Mouse (Mus musculus) stomach, embryonic 16.5 days (tissue): ENCODE measurements at regions not wholly inside any gene's neighbourhood (a gene's known extent, or its start where the extent isn't known, plus 50 kb on each side); places are given as distances from the start of the nearest gene placed in this dataset.

ENCODE experiments used
- ATAC-seq: fragments of 200-750 bp; cut with Nextera tagmentation; 2 replicates; pipeline ENCODE4 v1.8.0; 2017; ENCODE audit warnings: moderate number of reproducible peaks, moderate TSS enrichment; ENCODE audit not compliant: insufficient read depth, low FRiP score
- H3K27ac ChIP-seq: fragments of 300-500 bp; sonication (generic); 2 replicates; pipeline ENCODE4 v1.5.1; 2014; ENCODE audit warnings: low read length
- H3K27me3 ChIP-seq: fragments of 300-500 bp; sonication (generic); 2 replicates; pipeline ENCODE4 v1.6.1; 2014; ENCODE audit warnings: low read length, control low read depth, mixed read lengths; ENCODE audit not compliant: control insufficient read depth, insufficient read depth
- H3K36me3 ChIP-seq: fragments of 300-500 bp; sonication (generic); 2 replicates; pipeline ENCODE4 v1.6.1; 2014; ENCODE audit warnings: low read length; ENCODE audit not compliant: control insufficient read depth, insufficient read depth
- H3K4me1 ChIP-seq: fragments of 300-500 bp; sonication (generic); 2 replicates; pipeline ENCODE4 v1.6.1; 2014; ENCODE audit warnings: low read length, control low read depth, mixed read lengths; ENCODE audit not compliant: control insufficient read depth, insufficient read depth
- H3K4me2 ChIP-seq: fragments of 300-500 bp; sonication (generic); 2 replicates; pipeline ENCODE4 v1.6.1; 2014; ENCODE audit warnings: low read depth, low read length, mixed read lengths
- H3K4me3 ChIP-seq: fragments of 300-500 bp; sonication (generic); replicated peaks from 2 replicates; pipeline ENCODE4 v1.5.1; 2014; ENCODE audit warnings: mild to moderate bottlenecking, low read length
- H3K9ac ChIP-seq: fragments of 300-500 bp; sonication (generic); 2 replicates; pipeline ENCODE4 v1.6.1; 2014; ENCODE audit warnings: low read length
- H3K9me3 ChIP-seq: fragments of 300-500 bp; sonication (generic); replicated peaks from 2 replicates; pipeline ENCODE4 v1.6.1; 2016; ENCODE audit warnings: low read length, control low read depth; ENCODE audit not compliant: control insufficient read depth
- WGBS: fragments of 180-500 bp; shearing (Covaris S2); extraction: QIAGEN DNeasy Blood & Tissue Kit; methylation state at CpG from one replicate; pipeline ENCODE4 v1.1.7; 2014; 5-methylcytosine and 5-hydroxymethylcytosine counted together

DNA sequence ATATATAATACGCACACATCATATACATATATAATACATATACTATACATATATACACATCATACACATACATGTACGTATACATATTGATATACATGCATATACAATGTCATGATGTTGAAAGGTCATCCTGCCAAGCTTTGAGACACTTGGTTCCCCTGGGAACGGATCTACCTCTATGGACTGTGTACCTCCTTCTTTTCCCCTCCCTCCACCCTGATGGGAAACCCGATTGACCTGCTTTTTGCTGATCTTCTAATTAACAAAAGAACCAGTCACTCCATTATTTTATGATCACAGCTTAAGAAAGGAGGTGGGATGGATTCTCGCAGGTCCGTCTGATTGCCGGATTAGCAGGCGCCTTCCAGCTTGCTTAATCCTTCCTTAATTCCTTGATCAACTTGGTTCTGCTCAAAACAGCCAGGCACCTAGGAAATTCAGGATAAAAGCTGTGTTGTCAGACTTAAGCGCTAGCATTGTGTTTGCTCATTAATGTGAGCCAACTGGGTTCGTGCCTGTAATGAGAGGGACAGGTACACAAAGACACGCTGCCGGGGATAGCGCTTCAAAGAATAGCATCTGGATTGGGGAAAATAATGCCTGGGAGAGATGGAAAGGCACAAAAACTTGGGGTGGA lies 189.3 kb upstream of the Lrfn2 start:
- H3K4me1 ChIP-seq, result no peaks in the 10 kb centered on the region
- H3K36me3 ChIP-seq, result no peaks in the 10 kb centered on the region
- WGBS, result 77% methylated on average over 13 of the region's 13 CpGs
- H3K4me2 ChIP-seq, result no peak overlapping the region
- H3K9me3 ChIP-seq, result no peaks in the 10 kb centered on the region
- no peak overlapping the region for H3K4me3 ChIP-seq
- no peak for ATAC-seq
- no peak overlapping the region for H3K9ac ChIP-seq
- H3K27me3 ChIP-seq, result no peaks in the 10 kb centered on the region
- no peak overlapping the region for H3K27ac ChIP-seq

- H3K4me2 ChIP-seq, result no peak overlapping the region
- H3K9me3 ChIP-seq, result no peaks in the 10 kb centered on the region
- no peak overlapping the region for H3K9ac ChIP-seq
- 63% methylated on average over 2 of the region's 2 CpGs for WGBS
- no peak overlapping the region for H3K4me3 ChIP-seq
- H3K27me3 ChIP-seq, result no peaks in the 10 kb centered on the region
- H3K27ac ChIP-seq, result no peak overlapping the region
- no peaks in the 10 kb centered on the region for H3K4me1 ChIP-seq
- ATAC-seq, result no peak
- no peaks in the 10 kb centered on the region for H3K36me3 ChIP-seq
Observed at GRCm38 (mm10) chr17:48770099-48770498, 162.1 kb upstream of the Lrfn2 start.

- Histone ChIP-seq H3K9ac (no peak overlapping the region), H3K27me3 (no peaks in the 10 kb centered on the region), H3K4me1 (no peaks in the 10 kb centered on the region), H3K27ac (no peak overlapping the region), H3K36me3 (no peaks in the 10 kb centered on the region), H3K4me3 (no peak overlapping the region), H3K9me3 (no peaks in the 10 kb centered on the region), H3K4me2 (no peak overlapping the region)
- 84% methylated on average over 13 of the region's 13 CpGs for WGBS
- no peak for ATAC-seq
Observed at GRCm38 (mm10) chr17:48771721-48772320, 160.4 kb upstream of the Lrfn2 start.

DNA sequence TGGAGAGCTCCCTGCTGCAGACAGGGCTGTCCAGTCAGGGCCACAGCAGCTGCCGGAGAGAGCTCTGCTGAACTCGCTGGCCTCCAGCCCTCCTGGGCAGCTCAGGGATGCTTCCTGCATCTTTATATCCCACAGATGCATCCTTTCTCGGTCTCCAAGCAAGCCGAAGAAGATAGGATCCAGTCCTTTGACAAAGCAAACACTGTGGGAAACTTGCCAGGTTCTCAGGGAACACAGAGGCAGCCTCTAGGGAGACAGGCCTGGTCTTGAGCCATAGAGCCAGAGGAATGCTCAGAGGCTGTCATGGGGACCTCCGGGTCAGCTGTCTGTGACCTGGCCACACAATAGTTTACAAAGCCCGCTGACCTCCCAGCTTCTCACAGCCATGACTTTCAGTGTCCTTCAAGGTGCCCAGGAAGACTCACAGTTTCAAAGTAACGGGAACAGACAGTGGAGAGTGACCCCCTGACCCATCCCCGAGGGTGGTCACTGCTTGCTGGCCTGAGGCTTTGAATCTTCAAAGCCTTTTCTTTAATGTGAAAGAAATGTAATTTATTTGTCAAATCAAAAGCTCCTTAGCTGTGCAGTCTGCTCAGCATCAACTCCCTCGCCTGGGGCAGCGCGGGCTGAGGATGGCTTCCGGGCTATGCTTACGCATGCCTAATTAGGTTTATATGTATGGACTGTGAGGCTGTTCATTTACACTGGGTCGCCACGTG lies 157.8 kb upstream of the Lrfn2 start:
- H3K27me3 ChIP-seq, result no peaks in the 10 kb centered on the region
- no peak for ATAC-seq
- no peaks in the 10 kb centered on the region for H3K9me3 ChIP-seq
- no peak overlapping the region for H3K9ac ChIP-seq
- H3K4me3 ChIP-seq, result no peak overlapping the region
- 41% methylated on average over 15 of the region's 15 CpGs for WGBS
- no peaks in the 10 kb centered on the region for H3K4me1 ChIP-seq
- no peak overlapping the region for H3K4me2 ChIP-seq
- no peaks in the 10 kb centered on the region for H3K36me3 ChIP-seq
- H3K27ac ChIP-seq, result no peak overlapping the region

DNA sequence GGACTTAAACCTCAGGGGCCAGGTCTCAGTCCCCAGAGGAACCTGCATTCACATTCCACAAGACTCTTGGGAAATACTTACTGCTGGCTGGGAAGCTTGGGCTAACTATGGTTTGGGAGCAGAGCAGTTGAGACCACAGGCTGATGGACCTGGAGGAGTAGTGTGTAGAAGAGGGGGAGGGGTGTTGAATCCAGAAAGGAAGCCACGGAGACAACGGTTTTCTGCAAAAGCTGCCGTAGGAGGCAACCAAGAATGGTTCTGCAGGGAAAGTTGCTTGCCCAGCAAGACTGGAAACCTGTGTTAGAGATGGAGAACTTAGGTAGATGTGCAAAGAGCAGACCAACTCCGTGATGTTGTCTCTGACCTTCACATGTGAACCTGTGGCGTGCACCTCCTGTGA lies 156.7 kb upstream of the Lrfn2 start:
- WGBS, result 73% methylated on average over 5 of the region's 5 CpGs
- ATAC-seq, result no peak
- H3K9ac ChIP-seq, result no peak overlapping the region
- no peaks in the 10 kb centered on the region for H3K4me1 ChIP-seq
- H3K27ac ChIP-seq, result no peak overlapping the region
- no peak overlapping the region for H3K4me3 ChIP-seq
- no peaks in the 10 kb centered on the region for H3K9me3 ChIP-seq
- H3K4me2 ChIP-seq, result no peak overlapping the region
- no peaks in the 10 kb centered on the region for H3K27me3 ChIP-seq
- H3K36me3 ChIP-seq, result no peaks in the 10 kb centered on the region

DNA sequence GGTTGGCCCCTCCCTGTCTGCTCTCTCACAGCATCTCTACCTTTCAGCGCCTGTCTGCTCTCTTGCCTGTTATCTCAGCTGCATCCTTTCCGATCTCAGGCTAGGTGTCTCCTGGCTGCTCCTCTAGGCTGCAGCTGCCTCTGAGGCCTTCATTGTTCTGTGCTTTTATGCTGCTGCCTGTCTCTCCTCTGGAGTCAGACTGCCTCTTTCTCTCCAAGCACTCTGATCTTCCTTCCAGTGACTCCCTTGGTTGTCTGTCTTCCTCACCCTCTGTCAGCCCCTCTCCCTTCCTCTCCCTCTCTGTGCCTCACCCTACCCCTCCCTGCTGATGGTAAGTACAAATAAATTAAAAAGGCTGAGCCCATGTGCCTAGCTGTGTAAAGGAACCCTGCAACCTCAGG lies 155.7 kb upstream of the Lrfn2 start:
- Histone ChIP-seq H3K36me3 (no peaks in the 10 kb centered on the region), H3K27ac (no peak overlapping the region), H3K4me1 (no peaks in the 10 kb centered on the region), H3K4me3 (no peak overlapping the region), H3K27me3 (no peaks in the 10 kb centered on the region), H3K9ac (no peak overlapping the region), H3K4me2 (no peak overlapping the region), H3K9me3 (no peaks in the 10 kb centered on the region)
- 39% methylated on average over 2 of the region's 2 CpGs for WGBS
- no peak for ATAC-seq

DNA sequence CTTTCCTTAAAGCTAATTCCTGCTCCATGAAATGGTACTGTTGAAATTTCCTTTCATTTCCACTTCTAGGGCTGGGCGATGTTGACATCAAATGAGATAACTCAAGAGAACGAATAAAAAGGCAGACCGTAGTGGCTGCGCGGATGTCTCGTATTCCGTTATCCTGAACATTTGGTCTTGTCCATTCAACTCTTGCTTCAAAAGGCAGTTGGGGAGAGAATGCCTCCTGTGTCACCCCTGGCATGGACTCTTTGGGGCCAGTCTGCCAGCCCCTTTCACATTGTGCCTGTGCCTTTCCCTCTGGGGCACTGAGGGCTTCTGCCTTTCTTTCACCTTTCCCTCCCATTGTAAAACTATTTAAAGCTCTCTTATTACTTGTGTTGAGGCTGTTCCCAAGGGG lies 152.0 kb upstream of the Lrfn2 start:
- Histone ChIP-seq H3K36me3 (no peaks in the 10 kb centered on the region), H3K9ac (no peak overlapping the region), H3K27me3 (no peaks in the 10 kb centered on the region), H3K4me1 (no peaks in the 10 kb centered on the region), H3K9me3 (no peaks in the 10 kb centered on the region), H3K4me2 (no peak overlapping the region), H3K27ac (no peak overlapping the region), H3K4me3 (no peak overlapping the region)
- no peak for ATAC-seq
- 97% methylated on average over 7 of the region's 7 CpGs for WGBS

GRCm38 (mm10) chr17:48784417-48784816 lies 147.8 kb upstream of the Lrfn2 start:
- Histone ChIP-seq H3K4me3 (no peak overlapping the region), H3K4me2 (no peak overlapping the region), H3K9ac (no peak overlapping the region), H3K36me3 (no peaks in the 10 kb centered on the region), H3K27me3 (no peaks in the 10 kb centered on the region), H3K4me1 (no peaks in the 10 kb centered on the region), H3K9me3 (no peaks in the 10 kb centered on the region), H3K27ac (no peak overlapping the region)
- ATAC-seq, result no peak
- 77% methylated on average over 5 of the region's 5 CpGs for whole genome bisulfite sequencing

DNA sequence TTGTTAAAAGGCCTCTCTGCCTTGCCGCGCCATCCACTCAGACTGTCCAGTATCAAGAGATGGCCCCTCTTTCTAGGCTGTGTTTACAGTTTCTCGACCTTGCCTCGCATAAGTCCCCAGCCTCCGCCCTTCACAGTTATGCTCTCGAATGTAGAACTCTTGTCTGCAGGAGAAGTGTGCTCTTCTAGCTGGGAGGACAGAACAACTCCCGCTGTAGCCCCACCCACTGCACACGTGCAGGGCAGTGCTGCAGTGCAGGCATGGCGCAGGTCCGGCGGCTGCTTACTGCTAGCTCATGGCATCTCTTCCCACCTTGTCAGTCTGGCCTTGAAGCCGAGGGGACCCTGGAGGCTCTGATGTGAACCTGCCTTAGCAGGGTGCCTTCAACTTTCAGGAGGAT lies 145.7 kb upstream of the Lrfn2 start:
- Histone ChIP-seq H3K4me1 (no peaks in the 10 kb centered on the region), H3K27ac (no peak overlapping the region), H3K27me3 (no peaks in the 10 kb centered on the region), H3K9me3 (no peaks in the 10 kb centered on the region), H3K4me2 (no peak overlapping the region), H3K4me3 (no peak overlapping the region), H3K9ac (no peak overlapping the region), H3K36me3 (no peaks in the 10 kb centered on the region)
- 69% methylated on average over 12 of the region's 12 CpGs for WGBS
- no peak for ATAC-seq
